Mouse (Mus musculus) gastrocnemius, adult 2 months (tissue): ENCODE data around the gene March10. TPM values are rescaled to one million over a fixed set of nuclear protein-coding genes. Genes with fewer than 3 reads are reported as not detected.

ENCODE experiments used
- DNase-seq: peaks from one replicate; pipeline ENCODE4 v3.0.0; 2022
- H3K27ac ChIP-seq: fragments of 200-600 bp; 2 replicates; pipeline ENCODE4 v1.8.1; 2022; ENCODE audit warnings: mild to moderate bottlenecking
- H3K4me3 ChIP-seq: fragments of 200-600 bp; 2 replicates; pipeline ENCODE4 v1.8.1; 2022; ENCODE audit warnings: mild to moderate bottlenecking, moderate library complexity
- CTCF ChIP-seq: fragments of 200-600 bp; IDR thresholded peaks from 2 replicates; pipeline ENCODE4 v1.8.1; 2022; ENCODE audit warnings: antibody characterized with exemption, mild to moderate bottlenecking, moderate library complexity
- intact Hi-C: fragments of 180-260 bp; cut with DNase I; formaldehyde crosslinking; loops from one replicate; pipeline ENCODE4 v1.15.1; 2025
- total RNA-seq, 2 experiments: library from RNA; stranded (reverse); gene quantifications; 2 replicates each; pipeline ENCODE4 v1.2.3; 2021

The March10 gene
- total RNA-seq, 2 experiments from 2014 or later: not detected

DNA sequence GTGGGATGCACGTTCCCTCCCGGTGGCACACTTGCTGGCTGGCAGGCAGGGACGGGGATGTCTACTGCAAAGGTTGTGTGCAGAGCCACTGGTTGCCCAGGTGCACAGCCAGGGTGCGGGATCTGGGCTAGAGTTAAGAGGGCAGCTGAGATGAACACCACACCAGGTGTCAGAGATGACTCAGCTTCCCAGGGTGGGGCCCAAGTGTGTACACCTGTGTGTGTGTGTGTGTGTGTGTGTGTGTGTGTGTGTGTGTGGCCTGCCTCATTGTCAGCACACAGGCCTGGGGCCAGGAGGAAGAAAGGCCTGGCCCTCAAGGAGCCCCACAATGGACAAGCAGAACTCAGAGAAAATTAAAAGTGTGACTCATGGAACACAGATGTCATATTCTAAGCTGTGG is 31.9 kb downstream of the March10 start:
- TF ChIP-seq CTCF: no peak
- intact Hi-C loops: no loop called here
- H3K4me3 ChIP-seq: no peak overlapping the region
- DNase-seq: no peak
- H3K27ac ChIP-seq: no peak overlapping the region

GRCm38 (mm10) chr11:105420671-105421450 is 35.7 kb downstream of the March10 start:
- Histone ChIP-seq H3K27ac (no peak overlapping the region), H3K4me3 (no peak overlapping the region)
- intact Hi-C loops: no loop called here
- peak; percentile 21 for DNase-seq
- TF ChIP-seq CTCF: no peak

DNA sequence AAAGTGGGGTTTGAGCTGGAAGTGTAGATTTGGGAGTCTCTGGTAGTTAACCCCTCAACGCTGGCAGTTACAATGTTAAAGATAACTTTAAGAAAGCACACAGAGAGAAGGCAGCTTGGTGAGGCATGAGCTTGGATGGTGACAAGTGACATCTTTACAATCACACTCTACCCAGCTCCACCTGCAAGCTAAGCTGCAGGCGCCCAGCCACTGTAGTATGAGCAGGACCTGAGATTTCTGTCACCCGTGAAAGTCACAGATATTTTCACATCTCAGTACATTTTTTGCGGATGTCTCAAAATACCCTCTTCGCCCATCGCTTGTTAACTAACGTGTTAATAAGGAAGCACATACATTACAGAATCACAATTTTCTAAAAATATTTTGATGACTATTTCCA is 36.6 kb downstream of the March10 start:
- no peak for DNase-seq
- no peak overlapping the region for H3K4me3 ChIP-seq
- no peak for TF ChIP-seq CTCF
- no peak overlapping the region for H3K27ac ChIP-seq
- intact Hi-C loops: no loop called here

GRCm38 (mm10) chr11:105414009-105414408 is 42.5 kb downstream of the March10 start:
- no peak for DNase-seq
- no peak overlapping the region for H3K4me3 ChIP-seq
- no peak overlapping the region for H3K27ac ChIP-seq
- no peak for TF ChIP-seq CTCF
- intact Hi-C loops: no loop called here

DNA sequence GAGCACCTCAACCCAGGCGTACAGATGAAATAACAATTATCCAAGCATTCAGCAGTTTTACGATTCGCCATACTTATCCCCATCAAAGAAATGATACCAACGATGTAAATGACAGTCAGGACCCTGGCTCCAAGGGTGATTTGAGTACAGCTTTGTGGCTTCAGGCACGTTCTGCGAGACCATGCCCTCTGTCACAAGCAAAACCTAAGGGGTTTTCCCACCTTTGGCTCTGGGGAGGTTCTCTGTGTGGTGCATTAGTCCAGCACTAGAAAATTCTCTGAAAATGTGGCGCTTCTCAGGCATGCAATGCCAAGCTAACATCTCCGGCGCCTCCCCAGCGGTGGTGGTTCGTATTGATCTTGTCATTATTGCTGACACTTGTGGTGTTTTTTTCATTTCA is 47.1 kb downstream of the March10 start:
- DNase-seq: no peak
- intact Hi-C loops: no loop called here
- Histone ChIP-seq H3K4me3 (no peak overlapping the region), H3K27ac (no peak overlapping the region)
- TF ChIP-seq CTCF: no peak

DNA sequence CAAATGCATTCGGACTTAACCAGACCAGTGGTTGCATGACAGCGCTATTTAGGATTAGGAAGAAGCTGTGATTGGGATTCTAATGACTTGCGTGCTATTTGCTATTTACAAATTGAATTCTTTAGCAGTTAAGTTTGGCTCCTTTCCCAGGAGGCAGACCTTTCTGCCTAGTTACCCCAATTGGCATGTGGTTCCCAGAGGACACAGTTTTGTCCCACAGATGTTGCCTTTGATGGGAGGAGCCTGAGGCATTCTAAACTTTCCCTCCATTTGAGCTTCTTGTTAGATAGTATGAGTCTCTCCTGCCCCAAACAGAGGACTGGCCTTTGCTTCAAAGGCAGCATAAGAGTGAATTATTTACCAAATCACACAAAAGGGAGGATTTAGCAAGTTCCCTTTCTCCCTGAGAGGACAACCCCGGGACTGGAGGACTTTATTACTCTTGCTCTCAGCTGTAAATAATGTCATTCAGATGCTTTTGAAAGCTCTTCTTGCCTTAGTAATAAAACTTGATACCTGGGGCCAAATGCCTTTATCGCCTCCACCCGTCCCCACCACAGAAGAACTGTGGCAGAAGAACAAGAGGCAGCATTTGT is 48.6 kb downstream of the March10 start:
- intact Hi-C loops: no loop called here
- no peak for TF ChIP-seq CTCF
- Histone ChIP-seq H3K27ac (no peak overlapping the region), H3K4me3 (no peak overlapping the region)
- DNase-seq: no peak

GRCm38 (mm10) chr11:105402355-105402754 is 54.2 kb downstream of the March10 start:
- Histone ChIP-seq H3K4me3 (no peak overlapping the region), H3K27ac (no peak overlapping the region)
- intact Hi-C loops: no loop called here
- no peak for TF ChIP-seq CTCF
- DNase-seq: peak; percentile 22

GRCm38 (mm10) chr11:105390290-105390689 is 66.2 kb downstream of the March10 start:
- H3K27ac ChIP-seq: no peak overlapping the region
- TF ChIP-seq CTCF: no peak
- DNase-seq: no peak
- intact Hi-C loops: no loop called here
- H3K4me3 ChIP-seq: no peak overlapping the region

DNA sequence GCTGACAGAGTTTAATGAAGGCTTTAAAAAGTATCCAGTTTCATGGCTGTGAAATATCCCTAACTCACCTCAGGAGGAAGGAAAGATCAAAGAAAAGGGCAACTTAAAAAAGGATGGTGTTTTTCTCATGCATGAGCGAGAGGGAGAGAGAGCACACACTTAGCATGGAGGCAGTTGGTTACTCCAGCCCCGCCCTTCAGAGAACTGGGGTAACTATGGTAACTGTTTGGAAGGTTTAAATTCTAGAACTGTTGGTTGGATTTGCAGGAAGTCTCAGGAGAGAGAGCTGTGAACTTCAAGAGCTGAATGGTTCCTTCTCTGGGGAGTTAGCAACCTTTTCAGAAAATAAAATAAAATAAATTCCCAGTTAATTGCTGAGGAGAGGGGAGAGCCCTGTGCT is 67.9 kb downstream of the March10 start:
- no peak for TF ChIP-seq CTCF

DNA sequence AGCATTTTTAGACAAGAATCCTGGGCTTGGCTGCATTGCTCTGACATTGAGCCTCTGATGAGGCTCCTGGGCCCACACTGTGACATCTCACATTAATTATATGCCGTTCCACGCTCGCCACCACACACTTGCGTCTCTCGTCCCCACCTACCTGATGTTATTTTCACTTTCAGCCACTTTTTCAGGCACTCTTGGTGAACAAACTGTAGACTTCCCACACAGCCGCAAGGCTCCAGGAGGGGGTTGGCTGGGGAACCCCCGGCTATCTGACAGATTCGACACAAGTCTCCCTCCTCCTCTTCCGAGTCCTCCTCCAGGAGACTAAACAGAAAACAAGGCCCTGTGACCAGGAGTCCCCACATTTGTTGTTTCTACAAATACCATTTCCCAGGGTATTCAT is 71.3 kb downstream of the March10 start:
- intact Hi-C loops: no loop called here
- DNase-seq: no peak
- no peak for TF ChIP-seq CTCF

More for the DNA sequence above, 67.9 kb downstream of the March10 start:
- H3K27ac ChIP-seq: no peak overlapping the region
- no peak for DNase-seq
- intact Hi-C loops: no loop called here
- no peak overlapping the region for H3K4me3 ChIP-seq

GRCm38 (mm10) chr11:105375821-105376235 is 80.7 kb downstream of the March10 start:
- Histone ChIP-seq H3K27ac (no peak overlapping the region), H3K4me3 (no peak overlapping the region)
- DNase-seq: no peak
- intact Hi-C loops: no loop called here
- no peak for TF ChIP-seq CTCF

More for the DNA sequence above, 71.3 kb downstream of the March10 start:
- no peak overlapping the region for H3K27ac ChIP-seq
- no peak overlapping the region for H3K4me3 ChIP-seq

GRCm38 (mm10) chr11:105374526-105375175 is 81.9 kb downstream of the March10 start:
- intact Hi-C loops: loop anchor here (5.0 kb wide), 1 partner anchor 88 kb away; no protein-coding TSS in a partner anchor
- no peak overlapping the region for H3K4me3 ChIP-seq
- no peak overlapping the region for H3K27ac ChIP-seq
- TF ChIP-seq CTCF: no peak
- DNase-seq: no peak

- H3K27ac ChIP-seq: no peak overlapping the region
Measured at GRCm38 (mm10) chr11:105373881-105374280, 82.7 kb downstream of the March10 start.

More at GRCm38 (mm10) chr11:105373881-105374280, 82.7 kb downstream of the March10 start:
- intact Hi-C loops: loop anchor here (5.0 kb wide), 1 partner anchor 88 kb away; no protein-coding TSS in a partner anchor
- no peak for TF ChIP-seq CTCF
- H3K4me3 ChIP-seq: no peak overlapping the region
- DNase-seq: no peak
